Mouse (Mus musculus): ENCODE results near the gene Inpp4b. TPM values are rescaled to one million over a fixed set of nuclear protein-coding genes. Genes with fewer than 3 reads are reported as not detected.

The Inpp4b gene
- polyA plus RNA-seq, 1 experiment from 2014 or later, result 10.2 TPM

- H3K9ac ChIP-seq, result no peak overlapping the region
- H3K4me2 ChIP-seq, result no peak overlapping the region
- no peaks in the 10 kb centered on the region for H3K36me3 ChIP-seq
- ATAC-seq (ENCODE audit: insufficient number of reproducible peaks, low FRiP score), result no peak
- no peak overlapping the region for H3K4me3 ChIP-seq
- WGBS, result 73% methylated on average over 1 of the region's 1 CpGs
- no peaks in the 10 kb centered on the region for H3K27me3 ChIP-seq (replicated peaks)
- no peaks in the 10 kb centered on the region for H3K4me1 ChIP-seq (replicated peaks)
- no peak overlapping the region for H3K27ac ChIP-seq (ENCODE audit: poor library complexity, severe bottlenecking)
- H3K9me3 ChIP-seq (replicated peaks), result 0 out of 2 replicates have a peak, but pooled peaks cover 7% of the 10 kb centered on the region
Observed at GRCm38 (mm10) chr8:82090901-82091300, 748.5 kb downstream of the Inpp4b start.

- Histone ChIP-seq H3K4me3 (no peak overlapping the region), H3K9me3 (replicated peaks) (0 out of 2 replicates have a peak, but pooled peaks cover 2% of the 10 kb centered on the region), H3K9ac (no peak overlapping the region), H3K27ac (ENCODE audit: poor library complexity, severe bottlenecking) (no peak overlapping the region), H3K4me1 (replicated peaks) (no peaks in the 10 kb centered on the region), H3K4me2 (no peak overlapping the region), H3K36me3 (no peaks in the 10 kb centered on the region), H3K27me3 (replicated peaks) (no peaks in the 10 kb centered on the region)
- ATAC-seq (ENCODE audit: insufficient number of reproducible peaks, low FRiP score), result no peak
Observed at GRCm38 (mm10) chr8:82093274-82093673, 750.9 kb downstream of the Inpp4b start.

GRCm38 (mm10) chr8:82104560-82104959 lies 762.2 kb downstream of the Inpp4b start:
- Histone ChIP-seq H3K36me3 (no peaks in the 10 kb centered on the region), H3K27me3 (replicated peaks) (no peaks in the 10 kb centered on the region), H3K4me1 (replicated peaks) (no peaks in the 10 kb centered on the region), H3K9ac (no peak overlapping the region), H3K4me2 (no peak overlapping the region), H3K27ac (ENCODE audit: poor library complexity, severe bottlenecking) (no peak overlapping the region), H3K4me3 (no peak overlapping the region), H3K9me3 (replicated peaks) (no peaks in the 10 kb centered on the region)
- ATAC-seq (ENCODE audit: insufficient number of reproducible peaks, low FRiP score), result no peak

- Histone ChIP-seq H3K9ac (no peak overlapping the region), H3K9me3 (replicated peaks) (no peaks in the 10 kb centered on the region), H3K36me3 (no peaks in the 10 kb centered on the region), H3K4me1 (replicated peaks) (no peaks in the 10 kb centered on the region), H3K4me2 (no peak overlapping the region), H3K27me3 (replicated peaks) (no peaks in the 10 kb centered on the region), H3K4me3 (no peak overlapping the region), H3K27ac (ENCODE audit: poor library complexity, severe bottlenecking) (no peak overlapping the region)
- no peak for ATAC-seq (ENCODE audit: insufficient number of reproducible peaks, low FRiP score)
- 79% methylated on average over 3 of the region's 3 CpGs for WGBS
Observed at GRCm38 (mm10) chr8:82106131-82106530, 763.8 kb downstream of the Inpp4b start.

- H3K4me1 ChIP-seq (replicated peaks), result no peaks in the 10 kb centered on the region
- H3K27me3 ChIP-seq (replicated peaks), result no peaks in the 10 kb centered on the region
- H3K27ac ChIP-seq (ENCODE audit: poor library complexity, severe bottlenecking), result no peak overlapping the region
- H3K36me3 ChIP-seq, result no peaks in the 10 kb centered on the region
- H3K4me2 ChIP-seq, result no peak overlapping the region
- ATAC-seq (ENCODE audit: insufficient number of reproducible peaks, low FRiP score), result no peak
- no peak overlapping the region for H3K9ac ChIP-seq
- no peak overlapping the region for H3K4me3 ChIP-seq
- peaks cover 8% of the 10 kb centered on the region for H3K9me3 ChIP-seq (replicated peaks)
Observed at GRCm38 (mm10) chr8:82150272-82150671, 807.9 kb downstream of the Inpp4b start.

- Histone ChIP-seq H3K27ac (ENCODE audit: poor library complexity, severe bottlenecking) (no peak overlapping the region), H3K27me3 (replicated peaks) (no peaks in the 10 kb centered on the region), H3K36me3 (no peaks in the 10 kb centered on the region), H3K9me3 (replicated peaks) (peaks cover 6% of the 10 kb centered on the region), H3K4me3 (no peak overlapping the region), H3K9ac (no peak overlapping the region), H3K4me1 (replicated peaks) (no peaks in the 10 kb centered on the region), H3K4me2 (no peak overlapping the region)
- ATAC-seq (ENCODE audit: insufficient number of reproducible peaks, low FRiP score), result no peak
- WGBS, result 42% methylated on average over 1 of the region's 1 CpGs
Observed at GRCm38 (mm10) chr8:82157928-82158327, 815.6 kb downstream of the Inpp4b start.
